Mouse (Mus musculus) macrophage (primary cell): ENCODE data around the gene Espn. TPM values are rescaled to one million over a fixed set of nuclear protein-coding genes. Genes with fewer than 3 reads are reported as not detected.

ENCODE experiments used
- H3K27ac ChIP-seq: fragments of 350-480 bp; formaldehyde crosslinking; 2 replicates; pipeline ENCODE4 v1.9.0; 2021
- H3K36me3 ChIP-seq: fragments of 350-480 bp; formaldehyde crosslinking; 2 replicates; pipeline ENCODE4 v1.9.0; 2021; ENCODE audit errors: inconsistent target
- H3K4me3 ChIP-seq: fragments of 350-480 bp; formaldehyde crosslinking; 2 replicates; pipeline ENCODE4 v1.9.0; 2021; ENCODE audit errors: inconsistent target
- H3K79me2 ChIP-seq: fragments of 350-480 bp; formaldehyde crosslinking; 2 replicates; pipeline ENCODE4 v1.9.0; 2021; ENCODE audit errors: inconsistent target
- WGBS: methylation state at CpG from one replicate; pipeline ENCODE4 v1.1.7; 2026; ENCODE audit warnings: inconsistent platforms; ENCODE audit not compliant: missing documents; 5-methylcytosine and 5-hydroxymethylcytosine counted together
- polyA plus RNA-seq: library from polyadenylated mRNA; stranded (reverse); fragments of 250-400 nt; gene quantifications from 3 replicates; pipeline ENCODE4 v1.2.4, GENCODE M21; 2018; ENCODE audit warnings: inconsistent platforms

Espn gene
- polyA plus RNA-seq, 1 experiment from 2014 or later, result 0.34 TPM

- Histone ChIP-seq H3K4me3 (no peak overlapping the region), H3K79me2 (no peaks in the 10 kb centered on the region), H3K27ac (no peak overlapping the region), H3K36me3 (no peaks in the 10 kb centered on the region)
- 88% methylated on average over 10 of the region's 10 CpGs for WGBS
Observed at GRCm38 (mm10) chr4:152145473-152145872, 6.7 kb downstream of the Espn start.

- WGBS, result 91% methylated on average over 1 of the region's 1 CpGs
- Histone ChIP-seq H3K27ac (no peak overlapping the region), H3K4me3 (no peak overlapping the region), H3K79me2 (no peaks in the 10 kb centered on the region), H3K36me3 (no peaks in the 10 kb centered on the region)
Observed at GRCm38 (mm10) chr4:152143632-152144031, 8.5 kb downstream of the Espn start.

- Histone ChIP-seq H3K27ac (no peak overlapping the region), H3K36me3 (no peaks in the 10 kb centered on the region), H3K79me2 (no peaks in the 10 kb centered on the region), H3K4me3 (no peak overlapping the region)
- WGBS, result 89% methylated on average over 8 of the region's 8 CpGs
Observed at GRCm38 (mm10) chr4:152141521-152142135, 10.5 kb downstream of the Espn start.

GRCm38 (mm10) chr4:152140441-152140840, 11.7 kb downstream of the Espn start:
- Histone ChIP-seq H3K79me2 (no peaks in the 10 kb centered on the region), H3K36me3 (no peaks in the 10 kb centered on the region)
- WGBS, result 35% methylated on average over 6 of the region's 6 CpGs

GRCm38 (mm10) chr4:152138497-152139260, 13.5 kb downstream of the Espn start:
- Histone ChIP-seq H3K27ac (no peak overlapping the region), H3K36me3 (no peaks in the 10 kb centered on the region)
- WGBS, result 5% methylated on average over 51 of the region's 51 CpGs

More at GRCm38 (mm10) chr4:152140441-152140840, 11.7 kb downstream of the Espn start:
- H3K27ac ChIP-seq, result no peak overlapping the region
- no peak overlapping the region for H3K4me3 ChIP-seq

GRCm38 (mm10) chr4:152136876-152137250, 15.3 kb downstream of the Espn start:
- H3K79me2 ChIP-seq, result no peaks in the 10 kb centered on the region
- WGBS, result 96% methylated on average over 2 of the region's 2 CpGs
- no peaks in the 10 kb centered on the region for H3K36me3 ChIP-seq
- H3K4me3 ChIP-seq, result no peak overlapping the region
- no peak overlapping the region for H3K27ac ChIP-seq

More at GRCm38 (mm10) chr4:152138497-152139260, 13.5 kb downstream of the Espn start:
- H3K4me3 ChIP-seq, result no peak overlapping the region
- H3K79me2 ChIP-seq, result no peaks in the 10 kb centered on the region

GRCm38 (mm10) chr4:152136112-152136875, 15.9 kb downstream of the Espn start:
- Histone ChIP-seq H3K4me3 (no peak overlapping the region), H3K36me3 (no peaks in the 10 kb centered on the region), H3K79me2 (no peaks in the 10 kb centered on the region), H3K27ac (no peak overlapping the region)
- 63% methylated on average over 6 of the region's 6 CpGs for WGBS

GRCm38 (mm10) chr4:152135363-152135762, 16.8 kb downstream of the Espn start:
- 92% methylated on average over 12 of the region's 12 CpGs for WGBS
- Histone ChIP-seq H3K36me3 (no peaks in the 10 kb centered on the region), H3K4me3 (no peak overlapping the region), H3K79me2 (no peaks in the 10 kb centered on the region), H3K27ac (no peak overlapping the region)

GRCm38 (mm10) chr4:152134507-152134906, 17.7 kb downstream of the Espn start:
- Histone ChIP-seq H3K36me3 (no peaks in the 10 kb centered on the region), H3K4me3 (no peak overlapping the region), H3K27ac (no peak overlapping the region), H3K79me2 (no peaks in the 10 kb centered on the region)

- H3K27ac ChIP-seq, result no peak overlapping the region
- no peak overlapping the region for H3K4me3 ChIP-seq
- WGBS, result 83% methylated on average over 5 of the region's 5 CpGs
- H3K79me2 ChIP-seq, result no peaks in the 10 kb centered on the region
- no peaks in the 10 kb centered on the region for H3K36me3 ChIP-seq
Observed at GRCm38 (mm10) chr4:152133213-152133612, 19.0 kb downstream of the Espn start.

GRCm38 (mm10) chr4:152132772-152133169, 19.4 kb downstream of the Espn start:
- Histone ChIP-seq H3K36me3 (no peaks in the 10 kb centered on the region), H3K79me2 (no peaks in the 10 kb centered on the region), H3K27ac (no peak overlapping the region), H3K4me3 (no peak overlapping the region)
- 72% methylated on average over 10 of the region's 10 CpGs for WGBS

GRCm38 (mm10) chr4:152131809-152132771, 20.1 kb downstream of the Espn start:
- Histone ChIP-seq H3K4me3 (no peak overlapping the region), H3K27ac (no peak overlapping the region), H3K36me3 (no peaks in the 10 kb centered on the region), H3K79me2 (no peaks in the 10 kb centered on the region)
- WGBS, result 16% methylated on average over 49 of the region's 50 CpGs

GRCm38 (mm10) chr4:152130771-152131653, 21.2 kb downstream of the Espn start:
- Histone ChIP-seq H3K4me3 (no peak overlapping the region), H3K79me2 (no peaks in the 10 kb centered on the region), H3K27ac (no peak overlapping the region), H3K36me3 (no peaks in the 10 kb centered on the region)
- WGBS, result 2% methylated on average over 73 of the region's 85 CpGs
